Mouse (Mus musculus) thymus, postnatal 14 days (tissue): ENCODE measurements around the gene Ncmap.
"Not testable (repeated sequence)": the region's sequence is repeated elsewhere in the genome, so short reads cannot be mapped to it uniquely, and the experiment has no call there.

Source experiments
- DNase-seq: peaks from one replicate; pipeline ENCODE4 v3.0.0; 2021

Ncmap gene

DNA sequence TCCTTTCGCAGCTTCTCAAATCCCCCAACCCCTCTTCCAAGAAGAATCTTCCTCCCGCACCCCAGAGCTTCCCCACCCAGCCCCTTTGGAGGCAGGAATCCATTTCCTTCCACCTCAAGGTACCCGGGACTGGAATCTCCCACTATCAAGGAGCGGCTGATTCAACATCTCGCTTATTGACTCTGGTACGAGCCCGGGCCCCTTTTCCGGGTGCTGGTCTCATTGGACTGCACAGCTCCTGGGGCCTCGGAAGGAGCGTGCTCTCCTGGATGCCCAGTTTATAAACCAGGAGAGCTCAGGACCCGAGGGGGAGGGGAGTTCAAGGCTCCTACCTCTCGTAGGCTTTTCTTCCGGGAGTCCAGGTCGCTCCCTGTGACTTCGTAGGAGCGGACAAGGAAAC, 476 bp downstream of the Ncmap start:
- no peak for DNase-seq

- no peak for DNase-seq
Measured at GRCm38 (mm10) chr4:135396303-135396702, 1.7 kb downstream of the Ncmap start.

DNA sequence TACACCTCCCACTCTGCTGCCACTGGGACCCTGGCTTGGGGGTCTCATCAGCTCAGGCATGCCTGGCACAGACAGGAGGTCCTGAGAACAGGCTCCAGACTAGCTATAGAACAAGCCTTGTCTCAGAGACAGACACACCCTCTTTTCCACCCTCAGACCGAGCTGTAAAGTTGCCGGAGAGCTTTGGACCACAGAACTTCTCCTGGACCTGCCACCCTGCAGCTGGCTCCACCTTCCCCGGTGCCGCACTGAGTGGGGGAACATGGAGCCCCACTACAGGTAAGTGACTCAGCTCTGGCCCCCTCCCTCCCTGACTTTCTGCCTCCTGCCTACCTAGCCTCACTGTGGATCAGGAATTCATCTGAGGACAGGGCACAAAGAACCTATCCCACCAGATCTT, 2.7 kb downstream of the Ncmap start:
- no peak for DNase-seq

GRCm38 (mm10) chr4:135394666-135395065, 3.4 kb downstream of the Ncmap start:
- no peak for DNase-seq

DNA sequence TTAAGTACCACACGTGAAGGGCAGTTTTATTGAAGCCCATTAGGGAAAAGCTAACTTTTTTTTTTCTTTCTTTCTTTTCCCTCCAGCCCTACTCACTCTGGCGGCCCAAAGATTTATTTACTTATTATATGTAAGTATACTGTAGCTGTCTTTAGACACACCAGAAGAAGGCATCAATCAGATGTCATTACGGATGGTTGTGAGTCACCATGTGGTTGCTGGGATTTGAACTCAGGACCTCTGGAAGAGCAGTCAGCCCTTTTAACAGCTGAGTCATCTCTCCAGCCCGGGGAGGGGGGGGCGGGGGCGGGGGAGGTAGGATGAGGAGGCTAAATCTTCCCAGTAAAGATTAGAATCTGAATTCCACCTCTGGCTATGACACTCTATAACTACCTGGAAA, 4.6 kb downstream of the Ncmap start:
- no peak for DNase-seq

- DNase-seq, result no peak
Measured at GRCm38 (mm10) chr4:135392801-135393200, 5.2 kb downstream of the Ncmap start.

DNA sequence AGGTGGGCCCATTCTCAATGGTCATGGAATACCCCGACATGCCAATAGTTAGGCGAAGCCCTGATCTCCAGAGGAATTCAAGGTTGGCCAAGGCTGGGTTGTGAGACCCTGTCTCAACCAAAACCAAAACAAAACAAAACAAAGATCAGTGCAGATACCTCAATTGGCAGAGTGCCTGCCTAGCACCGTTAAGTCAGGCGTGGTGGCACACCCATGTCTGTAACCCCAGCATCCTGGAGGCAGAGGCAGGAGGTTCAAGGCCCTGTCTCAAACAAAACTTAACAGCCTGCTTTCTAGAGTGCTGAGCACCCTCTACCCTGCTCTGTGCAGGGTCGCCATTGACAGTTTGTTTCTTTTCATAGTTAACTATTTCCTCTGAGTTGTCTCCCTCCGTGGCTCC, 7.0 kb downstream of the Ncmap start:
- DNase-seq, result no peak

GRCm38 (mm10) chr4:135385614-135386013, 12.4 kb downstream of the Ncmap start:
- DNase-seq, result no peak

DNA sequence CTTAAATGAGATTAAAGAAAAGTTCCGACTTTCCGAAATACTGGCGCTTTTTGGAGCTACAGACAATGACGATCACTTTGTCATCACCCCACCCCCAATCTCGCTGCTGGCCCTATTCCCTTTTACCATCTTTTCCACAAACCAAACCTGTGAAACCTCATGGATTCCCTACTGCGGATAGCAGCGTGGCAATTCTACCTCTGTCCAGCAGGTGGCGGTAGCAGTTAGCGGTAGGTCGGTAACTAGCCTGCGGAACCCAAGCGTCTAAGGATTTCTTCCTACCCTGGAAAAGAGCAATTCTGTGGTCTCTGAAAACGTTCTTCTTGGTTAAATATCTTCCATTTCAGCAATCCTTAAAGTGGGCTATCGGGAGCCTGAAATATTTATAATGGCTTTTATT, 15.7 kb downstream of the Ncmap start:
- peak; percentile 71 for DNase-seq

- no peak for DNase-seq
Measured at GRCm38 (mm10) chr4:135381355-135381754, 16.7 kb downstream of the Ncmap start.

DNA sequence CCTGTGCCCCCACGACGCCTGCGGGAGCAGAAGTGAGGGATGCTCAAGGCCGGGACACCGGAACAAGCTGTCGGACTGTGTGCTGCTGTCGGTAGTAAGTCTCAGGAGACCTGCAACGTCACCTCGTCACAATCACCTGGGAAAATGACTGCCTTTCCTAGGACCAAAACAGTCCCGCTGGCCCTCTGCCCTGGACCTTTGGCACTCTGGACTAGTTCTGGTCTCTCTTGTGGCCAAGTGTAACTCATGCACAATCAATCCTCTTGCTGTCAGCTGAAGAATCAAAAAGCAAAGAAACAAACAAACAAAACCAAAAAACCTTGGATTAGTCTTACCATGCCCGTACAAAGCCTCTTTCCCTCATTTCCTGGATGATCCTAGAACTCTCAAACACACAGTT, 20.8 kb downstream of the Ncmap start:
- DNase-seq, result no peak

GRCm38 (mm10) chr4:135375444-135375843, 22.6 kb downstream of the Ncmap start:
- no peak for DNase-seq

GRCm38 (mm10) chr4:135373299-135373698, 24.7 kb downstream of the Ncmap start:
- DNase-seq, result no peak

GRCm38 (mm10) chr4:135370372-135370771, 27.7 kb downstream of the Ncmap start:
- no peak for DNase-seq

DNA sequence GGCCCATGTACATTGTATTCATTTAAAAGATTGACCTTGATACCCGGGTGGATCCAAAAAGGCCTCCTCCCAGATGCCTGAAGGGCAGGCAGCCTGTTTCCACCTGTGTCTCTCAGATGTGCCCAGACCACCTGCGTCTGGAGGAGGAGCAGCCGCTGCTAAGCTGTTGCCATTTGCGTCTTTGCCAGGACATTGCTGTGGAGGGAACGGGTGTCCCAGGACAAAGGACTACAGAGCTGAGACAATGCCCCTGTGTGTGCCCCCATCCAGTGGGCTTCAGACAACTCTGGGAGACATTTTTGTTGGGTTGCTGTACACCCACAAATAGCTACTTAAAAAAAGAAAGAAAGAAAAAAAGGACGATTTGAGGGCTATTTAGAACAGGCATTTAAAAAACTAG, 35.2 kb downstream of the Ncmap start:
- no peak for DNase-seq

GRCm38 (mm10) chr4:135361722-135362121, 36.3 kb downstream of the Ncmap start:
- DNase-seq, result no peak

DNA sequence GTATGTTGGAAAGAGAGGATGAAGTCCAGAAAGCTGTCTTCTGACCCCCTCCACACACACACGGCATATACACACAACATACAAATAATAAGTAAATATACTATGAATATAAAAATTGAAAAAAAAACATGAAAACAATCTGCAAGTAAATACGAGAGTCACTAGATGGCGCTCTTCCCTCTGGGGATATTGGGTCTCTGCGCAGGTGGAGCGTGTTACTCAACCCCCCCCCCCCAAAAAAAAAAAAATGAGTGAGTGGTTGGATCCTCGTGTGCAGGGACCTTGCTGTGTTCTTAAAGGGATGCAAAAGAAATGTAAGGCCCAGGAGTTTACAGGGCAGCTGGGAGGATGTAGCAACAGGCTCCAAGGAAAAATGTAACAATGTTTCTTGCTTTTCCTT, 39.3 kb downstream of the Ncmap start:
- DNase-seq, result peak; percentile 54

DNA sequence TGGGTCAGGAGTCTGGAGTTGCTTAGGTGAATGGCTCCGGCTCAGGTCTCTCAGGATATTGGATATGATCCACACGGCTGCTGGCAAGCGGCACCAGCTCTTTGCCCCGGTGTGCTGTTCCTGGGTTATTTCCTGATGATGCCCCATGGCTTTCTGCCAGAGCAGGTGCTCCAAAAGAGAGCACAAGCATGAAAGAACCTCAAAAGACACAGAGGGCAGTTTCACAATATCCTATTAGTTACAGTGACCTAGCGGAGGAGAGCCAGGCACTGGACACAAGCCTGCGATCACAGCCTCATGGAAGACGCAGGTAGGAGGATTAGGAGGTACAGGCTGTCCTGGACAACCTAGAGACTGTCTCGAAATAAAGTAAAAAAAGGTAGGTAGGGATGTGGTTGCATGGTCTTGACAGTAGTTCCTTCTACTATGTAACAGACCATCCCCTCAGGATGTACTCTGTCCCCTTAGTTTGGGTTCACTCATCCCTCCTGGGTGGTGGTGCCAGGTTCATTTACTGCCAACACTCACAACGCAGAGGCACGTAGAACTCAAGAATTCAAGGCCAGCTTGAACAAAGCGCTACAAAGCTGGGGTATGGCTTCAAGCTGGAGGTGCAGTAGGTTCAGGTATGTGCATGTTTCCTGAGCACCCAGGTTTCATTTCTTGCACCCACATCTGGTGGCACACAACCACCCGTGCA, 40.7 kb downstream of the Ncmap start:
- DNase-seq, result no peak

GRCm38 (mm10) chr4:135355886-135356550, 42.0 kb downstream of the Ncmap start:
- DNase-seq, result no peak

GRCm38 (mm10) chr4:135354751-135355150, 43.3 kb downstream of the Ncmap start:
- DNase-seq, result not testable (repeated sequence)

DNA sequence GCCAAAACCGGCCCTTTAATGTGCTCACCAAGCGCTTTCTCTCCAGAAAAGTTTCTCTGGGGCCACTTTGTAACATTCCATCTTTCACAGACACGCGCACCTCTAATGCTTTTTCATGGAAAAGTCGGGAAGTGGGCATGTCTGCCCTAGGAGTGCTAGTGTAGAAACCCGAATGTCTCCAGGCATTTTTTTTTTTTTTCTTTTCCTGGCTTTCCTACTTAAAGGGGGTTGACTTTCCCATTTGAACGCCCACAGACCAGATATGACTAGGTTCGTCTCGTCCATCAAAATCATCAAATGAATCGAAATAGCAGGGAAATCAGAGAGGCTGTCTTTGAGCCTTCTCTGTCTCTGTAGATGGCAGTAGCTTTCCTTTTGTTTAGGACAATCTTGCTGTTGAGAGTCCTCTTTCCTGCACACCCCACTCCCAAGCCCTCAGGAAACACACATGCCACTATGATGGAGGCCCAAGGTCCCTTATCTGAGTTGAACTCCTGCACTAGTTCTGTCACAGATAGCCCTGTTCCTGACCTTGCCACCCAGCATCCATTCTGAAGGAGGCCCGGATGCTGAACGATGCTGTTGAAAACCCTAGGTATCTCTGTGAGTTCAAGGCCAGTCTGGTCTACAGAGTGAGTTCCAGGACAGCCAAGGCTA, 44.1 kb downstream of the Ncmap start:
- DNase-seq, result peak; percentile 12

GRCm38 (mm10) chr4:135353066-135353793, 44.8 kb downstream of the Ncmap start, which contains the start of gene Srrm1:
TSS of gene Srrm1 (minus strand) at chr4:135353321.
- DNase-seq, result peak; percentile 99

DNA sequence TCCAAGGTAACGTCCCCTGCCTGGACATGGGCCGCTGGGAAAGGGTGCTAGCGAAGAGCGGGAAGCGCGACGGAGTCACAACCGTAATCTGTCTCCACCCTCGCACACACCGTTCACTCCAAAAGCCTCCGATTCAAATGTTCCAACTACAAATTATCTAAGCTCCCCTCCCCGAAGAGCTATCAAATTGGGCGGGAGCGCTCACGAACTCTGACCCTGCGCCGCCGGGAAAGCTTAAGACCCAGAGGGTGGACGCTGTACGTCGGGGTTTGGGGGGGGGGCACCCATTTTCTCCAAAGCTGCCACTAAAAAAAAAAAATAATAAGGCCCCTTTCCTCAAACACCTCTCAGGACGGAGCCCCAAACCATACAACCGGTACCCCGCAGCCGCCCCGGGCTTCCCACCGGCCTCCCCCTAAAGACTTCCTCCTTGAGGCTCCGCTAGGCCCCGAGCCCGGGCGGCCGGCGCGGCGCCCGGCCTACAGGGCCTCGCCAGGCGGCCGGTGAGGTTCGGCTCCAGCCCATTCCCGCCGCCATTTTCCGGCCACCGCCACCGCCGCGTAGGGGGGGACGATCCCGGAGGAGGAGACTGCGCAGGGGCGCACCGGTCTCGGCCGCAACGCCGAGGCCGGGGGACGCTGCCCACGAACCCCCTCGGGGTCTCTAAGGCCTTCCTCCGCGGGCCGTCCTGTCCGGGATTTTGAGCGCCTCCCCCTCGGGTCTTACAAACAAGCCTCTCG, 45.5 kb downstream of the Ncmap start:
- no peak for DNase-seq
